Mouse (Mus musculus): ENCODE data around the gene Wfdc15a.
"Not testable (repeated sequence)": the region's sequence is repeated elsewhere in the genome, so short reads cannot be mapped to it uniquely, and the experiment has no call there.

The Wfdc15a gene

DNA sequence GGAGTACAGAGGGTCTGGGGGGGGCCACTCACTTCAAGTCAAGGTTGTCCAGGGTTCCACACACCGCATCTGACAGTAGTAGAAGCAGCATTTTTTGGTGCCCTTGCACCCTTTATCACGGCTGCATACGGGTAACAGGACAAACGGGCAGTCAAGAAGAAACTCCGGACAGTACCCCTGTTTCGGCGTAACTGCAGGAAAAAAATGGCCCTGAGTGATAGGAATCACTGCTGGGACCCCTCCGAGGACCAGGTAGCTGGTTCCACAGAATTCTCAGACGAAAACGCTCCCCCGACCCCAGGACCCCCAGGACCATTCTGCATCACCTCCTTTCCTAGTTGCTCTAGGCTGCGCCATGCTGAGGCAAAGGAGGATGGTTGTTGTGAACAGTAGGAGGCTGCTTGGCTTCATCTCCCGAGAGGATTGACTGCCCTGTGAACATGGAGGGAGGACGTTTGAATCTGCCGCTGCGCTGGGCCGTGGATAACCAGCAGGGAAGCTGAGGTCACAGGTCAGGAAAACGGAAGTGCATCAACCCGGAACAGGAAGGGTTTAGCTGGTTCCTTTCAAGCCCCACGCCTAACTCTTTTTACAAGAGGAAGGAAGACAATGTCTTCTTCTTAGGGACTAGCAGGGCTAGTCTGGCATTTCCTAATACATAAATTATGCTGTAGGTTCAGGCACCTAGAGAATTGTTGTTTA, at the start of gene Wfdc15a:
Gene Wfdc15a (minus strand): TSS at position 505 of the 702 bp plus-strand sequence.
- no peak for DNase-seq (ENCODE audit: low spot score)

DNA sequence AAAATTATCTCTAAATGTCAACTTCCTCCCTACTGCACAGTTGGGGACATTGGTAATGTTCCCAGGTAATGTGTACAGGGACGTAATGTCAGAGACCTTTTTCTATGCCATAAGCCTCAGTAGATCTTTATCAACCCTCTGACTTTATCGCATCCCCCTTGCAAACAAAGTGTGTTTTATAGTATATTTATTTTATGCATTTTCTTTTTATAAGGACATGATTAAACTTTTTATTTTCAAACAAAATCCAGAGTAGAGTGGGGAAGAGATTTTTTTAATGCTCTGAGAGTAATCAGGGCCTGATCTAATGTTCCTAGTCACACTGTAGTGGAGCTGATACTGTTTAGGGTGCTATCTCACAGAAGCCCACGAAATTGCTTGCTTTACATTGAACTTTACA, 38.4 kb upstream of the Wfdc15a start, which contains the start of gene Svs2:
Gene Svs2 (minus strand): TSS at position 101 of the 400 bp plus-strand sequence.
- DNase-seq (ENCODE audit: low spot score) = no peak

DNA sequence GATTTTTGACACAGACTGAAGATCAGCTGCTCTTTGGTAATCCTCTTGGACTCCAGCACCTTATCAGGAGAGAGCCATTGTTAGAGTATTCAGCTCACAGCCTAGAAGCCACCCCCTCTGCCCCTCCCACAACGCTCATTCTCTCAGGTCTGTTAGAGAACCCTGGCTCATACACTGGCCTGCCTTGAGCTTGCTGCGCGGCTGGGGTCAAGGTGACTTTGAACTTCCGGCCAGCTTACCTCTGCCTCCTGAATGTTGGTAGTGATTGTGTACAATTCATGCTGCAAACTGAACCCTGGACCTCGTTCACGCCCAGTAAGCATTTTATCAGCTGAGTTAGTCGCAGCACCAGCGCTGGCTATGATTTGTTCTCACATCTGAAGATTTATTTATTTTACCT, 32.7 kb upstream of the Wfdc15a start:
- no peak for DNase-seq (ENCODE audit: low spot score)

DNA sequence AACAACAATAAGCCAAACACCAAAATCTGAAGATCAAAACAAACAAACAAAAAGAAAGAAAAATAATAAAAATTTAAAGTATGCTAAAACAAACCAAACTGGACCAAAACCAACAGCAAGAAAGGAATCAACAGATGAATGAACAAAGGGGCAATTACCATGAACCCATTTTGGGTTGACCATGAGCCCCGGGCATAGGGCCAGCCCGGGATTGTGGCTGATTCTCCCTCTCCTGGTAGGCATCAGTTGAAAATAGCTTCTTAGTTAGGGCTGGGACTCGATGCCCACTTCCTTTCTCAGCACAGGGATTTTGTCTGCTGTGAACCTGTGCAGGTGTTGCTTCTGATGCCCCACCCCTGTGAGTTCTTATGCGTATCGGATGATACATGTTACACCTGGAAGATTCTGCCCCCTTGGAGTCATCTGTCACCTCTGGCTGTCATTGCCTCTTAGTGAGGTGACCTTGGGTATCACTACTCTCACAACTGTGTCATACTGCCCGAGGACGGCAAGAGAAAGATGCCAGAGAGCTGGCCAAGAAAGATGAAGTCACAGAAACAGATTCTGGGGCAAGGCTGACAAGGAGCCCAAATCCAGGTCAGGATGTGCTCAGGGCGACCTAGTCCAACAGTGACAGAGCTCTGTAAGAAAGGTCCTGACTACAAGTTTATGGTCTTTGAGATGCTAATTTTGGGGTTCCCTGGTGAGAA, 28.6 kb upstream of the Wfdc15a start:
- no peak for DNase-seq (ENCODE audit: low spot score)

DNA sequence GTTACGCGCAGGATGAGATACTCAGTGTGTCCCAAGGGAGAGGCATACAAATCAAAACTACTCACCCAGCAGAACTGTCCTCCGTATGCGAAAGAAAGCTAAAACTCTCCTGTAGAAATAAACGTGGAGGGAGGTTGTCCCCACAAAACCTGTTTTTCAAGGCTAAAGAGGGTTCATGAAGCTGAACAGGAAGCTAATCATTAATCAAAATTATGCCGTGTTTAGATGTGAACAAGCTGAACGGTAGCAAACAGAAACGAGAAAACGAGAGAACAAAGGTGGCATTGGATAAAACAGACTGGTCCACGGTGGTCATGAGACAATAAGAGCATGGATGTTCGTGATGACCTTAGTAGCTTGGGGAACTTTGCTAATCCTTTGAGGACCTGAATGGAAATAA, 21.6 kb upstream of the Wfdc15a start, which contains the start of gene Wfdc15b:
Gene Wfdc15b (minus strand): TSS at position 139 of the 400 bp plus-strand sequence.
- no peak for DNase-seq (ENCODE audit: low spot score)

DNA sequence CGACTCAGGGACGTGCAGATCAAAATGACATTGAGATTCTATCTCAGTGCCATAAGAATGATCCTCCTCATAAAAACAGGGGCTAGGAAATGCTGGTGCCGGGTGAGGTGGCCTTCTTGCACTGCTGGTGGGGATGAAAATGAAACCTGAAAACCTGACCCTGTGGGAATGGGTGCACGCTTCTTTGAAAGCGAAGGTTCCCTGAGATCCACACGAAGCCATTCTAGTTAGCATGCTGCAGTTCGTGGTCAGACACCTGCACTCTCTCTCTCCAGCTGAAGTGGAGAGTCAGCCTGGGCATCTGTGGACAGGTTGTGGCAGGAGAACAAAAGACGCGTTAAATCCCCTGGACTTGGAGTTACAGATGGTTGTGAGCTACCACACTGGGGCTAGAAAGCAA, 19.4 kb upstream of the Wfdc15a start:
- no peak for DNase-seq (ENCODE audit: low spot score)

- no peak for DNase-seq (ENCODE audit: low spot score)
These were observed 12.8 kb upstream of the Wfdc15a start for GRCm38 (mm10) chr2:164212711-164213110.

DNA sequence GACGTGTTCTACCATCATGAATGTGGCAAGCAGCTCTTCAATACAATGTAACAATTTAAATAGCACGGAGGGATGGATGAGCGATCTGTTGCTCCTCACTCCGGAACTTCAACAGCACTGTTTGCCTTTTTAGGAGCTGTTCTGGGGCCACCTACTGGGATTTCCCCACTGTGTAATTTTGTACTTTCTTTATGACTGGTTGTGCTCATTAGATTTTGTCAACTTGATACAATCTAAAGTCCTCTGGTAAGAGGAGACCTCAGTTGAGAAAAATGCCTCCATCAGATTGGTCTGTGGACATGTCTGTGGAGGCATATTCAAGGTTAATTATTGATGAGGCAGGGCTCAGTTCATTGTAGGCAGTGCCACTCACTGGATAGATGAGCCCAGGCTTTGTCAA, 11.0 kb upstream of the Wfdc15a start:
- no peak for DNase-seq (ENCODE audit: low spot score)

- no peak for DNase-seq (ENCODE audit: low spot score)
These were observed 6.7 kb upstream of the Wfdc15a start for GRCm38 (mm10) chr2:164206676-164207075.

- DNase-seq (ENCODE audit: low spot score) = not testable (repeated sequence)
These were observed 6.1 kb upstream of the Wfdc15a start for GRCm38 (mm10) chr2:164206011-164206410.

DNA sequence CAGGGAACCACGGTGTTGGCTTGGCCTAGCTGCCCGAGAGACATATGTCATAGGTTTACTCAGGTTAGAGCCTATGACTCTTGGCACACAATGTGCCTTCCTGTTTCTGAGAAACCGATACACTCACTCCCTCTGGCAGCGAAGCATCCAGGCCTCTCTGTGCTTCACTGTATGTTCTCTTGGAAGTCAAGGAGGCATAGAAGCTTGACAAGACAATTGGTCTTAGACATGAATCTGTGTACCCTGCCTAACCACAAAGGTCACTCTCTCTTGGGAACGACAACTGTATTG, 3.3 kb downstream of the Wfdc15a start:
- no peak for DNase-seq (ENCODE audit: low spot score)

DNA sequence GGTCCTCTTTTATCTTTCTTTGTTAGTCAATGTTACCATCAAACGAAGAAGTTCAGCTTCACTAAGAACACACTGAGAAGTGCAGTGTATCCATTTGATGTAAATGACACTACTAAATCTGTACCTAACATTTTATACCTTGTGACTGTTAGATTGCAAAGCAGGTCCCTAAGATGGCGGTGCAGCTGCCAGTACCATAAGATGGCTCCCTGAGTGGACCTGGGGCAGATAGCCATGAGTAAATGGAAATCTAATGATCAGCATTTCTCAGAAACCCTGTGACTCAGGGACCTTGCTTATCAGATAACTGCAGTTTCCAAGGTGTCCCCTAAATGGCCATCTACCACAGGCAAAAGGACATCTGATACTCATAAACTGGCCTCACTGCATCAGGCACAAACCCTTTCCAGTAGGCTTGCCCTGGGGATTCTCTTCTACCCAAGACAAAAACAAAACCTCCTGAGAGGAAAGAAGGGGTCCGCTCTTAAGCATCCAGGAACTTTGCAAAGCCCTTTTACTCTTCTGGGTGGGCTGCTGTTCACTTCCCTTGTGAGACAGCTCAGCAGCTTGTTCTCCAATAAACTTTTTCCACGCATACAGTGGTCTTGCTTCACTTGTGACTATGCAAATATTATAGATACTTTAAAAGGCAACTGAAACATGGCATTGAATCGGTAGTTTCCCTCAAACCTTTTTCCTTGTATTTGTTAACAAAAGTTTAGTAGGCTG, 3.8 kb downstream of the Wfdc15a start:
- DNase-seq (ENCODE audit: low spot score) = no peak

GRCm38 (mm10) chr2:164194959-164195630, 4.8 kb downstream of the Wfdc15a start:
- no peak for DNase-seq (ENCODE audit: low spot score)

DNA sequence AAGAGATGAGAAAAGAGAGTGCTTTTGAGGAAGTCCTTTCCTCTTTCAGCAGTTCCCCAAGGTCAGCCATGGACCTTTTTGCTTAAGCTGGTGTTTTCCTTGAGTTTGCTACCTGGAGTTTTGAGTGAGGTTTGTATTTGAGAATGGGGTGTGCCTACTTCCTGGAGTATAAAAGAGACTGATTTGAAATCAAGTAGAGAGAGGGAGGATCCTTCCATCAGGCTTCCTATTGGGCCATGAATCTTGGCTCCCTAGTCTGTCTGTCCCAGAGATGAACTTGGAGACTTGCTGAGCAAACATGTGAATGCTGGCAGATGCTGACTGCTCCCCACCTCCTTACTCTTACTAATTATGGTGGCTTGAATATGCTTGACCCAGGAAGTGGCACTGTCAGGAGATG, 7.7 kb downstream of the Wfdc15a start:
- no peak for DNase-seq (ENCODE audit: low spot score)

DNA sequence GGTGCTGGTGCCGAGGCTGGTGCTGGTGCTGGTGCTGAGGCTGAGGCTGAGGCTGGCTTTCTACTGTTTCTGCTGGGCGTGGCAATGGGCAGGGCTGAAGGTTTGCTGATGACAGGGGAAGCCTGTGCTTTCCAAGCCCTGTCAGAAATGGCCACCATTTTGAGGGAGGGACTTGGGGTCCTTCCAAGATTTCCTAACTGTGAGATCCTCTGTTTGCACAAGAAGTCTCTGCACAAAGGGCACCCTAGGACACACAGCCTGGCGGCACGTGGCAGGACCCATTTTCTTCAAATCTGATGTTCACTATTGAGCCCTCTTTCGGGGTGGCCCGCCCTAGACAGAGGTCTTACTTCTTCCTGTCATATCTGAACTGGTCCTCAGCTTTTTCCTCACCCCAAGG, 9.4 kb downstream of the Wfdc15a start, which contains the start of gene Wfdc12:
Gene Wfdc12 (minus strand): TSS at position 33 of the 400 bp plus-strand sequence.
- no peak for DNase-seq (ENCODE audit: low spot score)

DNA sequence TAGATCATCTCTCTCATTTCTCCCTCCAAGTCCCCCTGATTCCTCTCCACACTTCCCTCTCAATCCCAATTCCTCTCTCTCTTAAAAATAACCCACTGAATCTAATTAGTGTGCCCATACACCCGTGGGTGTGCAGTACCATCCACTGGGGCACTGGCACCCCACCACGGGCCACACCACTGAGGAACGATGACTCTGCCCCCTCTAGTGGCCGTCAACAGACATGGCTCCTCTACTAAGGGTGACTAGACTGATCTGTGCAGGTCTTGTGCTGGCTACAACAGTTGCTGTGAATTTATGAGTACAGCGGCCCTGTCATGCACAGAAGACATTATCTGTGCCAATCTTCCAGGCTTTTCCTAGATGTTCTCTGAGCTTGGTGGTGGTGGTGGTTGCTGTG, 11.2 kb downstream of the Wfdc15a start:
- no peak for DNase-seq (ENCODE audit: low spot score)

GRCm38 (mm10) chr2:164184145-164184719, 15.7 kb downstream of the Wfdc15a start:
- DNase-seq (ENCODE audit: low spot score) = no peak

DNA sequence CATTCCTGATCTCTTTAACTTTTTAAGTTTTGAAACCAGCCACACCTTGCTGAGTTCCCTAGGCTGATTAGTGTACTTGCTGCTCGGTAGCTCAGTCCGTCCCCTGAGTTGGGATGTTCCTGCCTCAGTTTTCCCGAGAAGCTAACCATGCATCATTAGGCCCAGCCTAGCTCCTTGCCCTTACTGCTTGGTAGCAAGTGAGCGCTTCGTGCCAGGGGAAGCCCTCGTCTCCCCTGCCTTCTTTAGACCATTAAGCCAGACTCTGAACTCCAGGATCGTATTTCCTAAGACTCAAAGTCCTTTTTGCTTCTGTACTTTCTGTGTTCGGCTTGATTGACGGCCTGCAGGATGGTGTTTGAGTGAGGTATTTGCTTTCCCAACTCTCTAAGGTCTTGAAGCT, 16.6 kb downstream of the Wfdc15a start:
- DNase-seq (ENCODE audit: low spot score) = no peak

DNA sequence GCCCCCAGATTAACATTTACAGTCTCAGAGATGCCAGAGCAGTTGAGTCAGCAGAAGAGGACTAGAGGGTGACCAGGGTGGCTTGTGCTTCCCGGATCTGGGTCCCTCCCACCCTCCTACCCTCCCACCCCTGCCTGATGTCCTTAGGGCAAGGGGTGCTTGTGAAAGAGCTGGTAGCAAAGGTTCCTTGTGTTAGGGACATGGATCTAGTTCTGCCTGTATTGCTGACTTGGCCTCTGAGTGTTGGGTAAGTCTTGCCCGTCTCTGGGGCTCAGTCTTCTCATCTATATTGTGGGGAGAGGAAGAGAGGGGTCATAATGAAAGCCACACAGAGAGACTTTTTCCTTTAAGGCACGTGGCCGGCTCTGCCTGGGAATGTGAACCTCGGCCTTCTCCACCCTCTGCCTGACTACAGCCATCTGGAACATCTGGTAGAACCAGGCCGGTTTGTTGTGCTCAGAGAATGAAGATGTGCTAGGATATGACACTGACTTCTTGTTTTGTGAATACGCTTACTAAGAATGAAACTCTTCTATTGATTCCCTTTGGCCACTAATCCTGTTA, 17.2 kb downstream of the Wfdc15a start, which contains the start of gene Wfdc5:
Gene Wfdc5 (minus strand): TSS at position 51 of the 564 bp plus-strand sequence.
- no peak for DNase-seq (ENCODE audit: low spot score)

DNA sequence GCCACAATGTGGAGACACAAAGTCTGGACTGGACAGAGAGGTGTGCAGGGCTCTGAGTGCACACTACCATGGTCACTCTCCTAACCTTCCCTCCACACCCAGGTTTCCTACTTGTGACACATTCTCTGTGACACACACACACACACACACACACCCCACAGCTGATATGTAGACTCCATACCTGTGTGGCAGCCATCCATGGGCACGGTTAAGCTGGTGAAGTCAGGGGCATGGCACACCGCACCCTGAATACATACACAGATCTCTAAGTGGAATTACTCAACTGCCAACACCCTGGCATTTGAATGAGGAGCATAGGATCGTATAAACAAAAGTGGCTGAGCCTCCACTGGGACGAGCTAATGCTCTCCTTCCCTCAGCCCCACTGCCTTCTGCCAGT, 19.2 kb downstream of the Wfdc15a start:
- DNase-seq (ENCODE audit: low spot score) = no peak

GRCm38 (mm10) chr2:164180124-164180523, 19.8 kb downstream of the Wfdc15a start:
- no peak for DNase-seq (ENCODE audit: low spot score)

DNA sequence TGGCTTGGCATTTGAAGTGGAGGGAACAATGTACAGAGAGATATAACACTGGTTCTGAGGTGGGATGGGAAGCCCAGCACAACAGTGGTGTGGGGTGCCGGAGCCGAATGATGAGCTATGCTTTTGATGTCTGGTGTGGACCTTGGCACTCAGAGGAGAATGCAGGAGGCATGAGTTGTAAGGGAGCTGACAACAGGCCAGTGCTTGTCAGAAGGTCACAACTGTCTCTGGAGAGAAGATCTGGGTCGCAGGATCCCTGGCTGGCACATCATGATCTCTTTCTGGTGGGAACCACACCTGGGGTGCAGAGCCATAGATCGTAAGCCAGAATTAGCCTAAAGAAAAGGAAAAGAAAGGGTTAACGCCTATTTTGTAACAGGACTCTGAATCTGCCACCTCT, 22.1 kb downstream of the Wfdc15a start:
- no peak for DNase-seq (ENCODE audit: low spot score)

All from testis, postnatal 14 days (tissue).